Mouse (Mus musculus): ENCODE measurements around the gene Sv2b. TPM values are rescaled to one million over a fixed set of nuclear protein-coding genes. Genes with fewer than 3 reads are reported as not detected.

The Sv2b gene
- polyA plus RNA-seq, 1 experiment from 2014 or later = not detected

DNA sequence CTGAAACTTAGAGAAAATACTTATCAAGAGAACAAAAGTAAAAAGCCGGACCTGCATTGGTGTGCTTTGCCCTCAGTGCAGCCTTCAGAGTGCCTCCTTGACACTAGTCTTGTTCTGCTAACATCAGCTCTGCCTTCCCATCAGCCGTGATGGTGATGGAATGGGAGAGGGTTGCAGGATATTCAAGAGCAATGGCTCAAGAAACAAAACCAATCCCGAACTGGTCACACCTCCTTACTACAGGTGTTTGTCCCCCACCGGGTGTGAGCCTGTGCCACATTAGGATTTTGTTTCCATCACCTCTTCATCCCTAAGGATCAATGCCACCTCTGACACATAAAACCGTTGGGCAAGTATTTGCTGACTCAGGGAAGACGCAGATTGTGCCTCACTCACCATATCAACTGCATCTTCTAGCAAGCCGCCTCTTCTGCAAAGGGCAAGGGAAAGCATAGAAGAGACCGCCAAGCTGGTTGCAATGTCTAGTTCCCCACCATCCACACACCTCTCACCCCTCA is 1.4 kb downstream of the Sv2b start:
- Histone ChIP-seq H3K36me3 (ENCODE audit: inconsistent target) (no peaks in the 10 kb centered on the region), H3K79me2 (ENCODE audit: inconsistent target) (no peaks in the 10 kb centered on the region), H3K27ac (no peak overlapping the region), H3K4me3 (ENCODE audit: inconsistent target) (no peak overlapping the region)
- 72% methylated on average over 8 of the region's 8 CpGs for WGBS (ENCODE audit: missing documents)

GRCm38 (mm10) chr7:75305901-75306465 is 3.1 kb downstream of the Sv2b start:
- no peaks in the 10 kb centered on the region for H3K36me3 ChIP-seq (ENCODE audit: inconsistent target)
- no peak overlapping the region for H3K27ac ChIP-seq
- no peak overlapping the region for H3K4me3 ChIP-seq (ENCODE audit: inconsistent target)
- H3K79me2 ChIP-seq (ENCODE audit: inconsistent target) = no peaks in the 10 kb centered on the region
- WGBS (ENCODE audit: missing documents) = 59% methylated on average over 9 of the region's 9 CpGs

DNA sequence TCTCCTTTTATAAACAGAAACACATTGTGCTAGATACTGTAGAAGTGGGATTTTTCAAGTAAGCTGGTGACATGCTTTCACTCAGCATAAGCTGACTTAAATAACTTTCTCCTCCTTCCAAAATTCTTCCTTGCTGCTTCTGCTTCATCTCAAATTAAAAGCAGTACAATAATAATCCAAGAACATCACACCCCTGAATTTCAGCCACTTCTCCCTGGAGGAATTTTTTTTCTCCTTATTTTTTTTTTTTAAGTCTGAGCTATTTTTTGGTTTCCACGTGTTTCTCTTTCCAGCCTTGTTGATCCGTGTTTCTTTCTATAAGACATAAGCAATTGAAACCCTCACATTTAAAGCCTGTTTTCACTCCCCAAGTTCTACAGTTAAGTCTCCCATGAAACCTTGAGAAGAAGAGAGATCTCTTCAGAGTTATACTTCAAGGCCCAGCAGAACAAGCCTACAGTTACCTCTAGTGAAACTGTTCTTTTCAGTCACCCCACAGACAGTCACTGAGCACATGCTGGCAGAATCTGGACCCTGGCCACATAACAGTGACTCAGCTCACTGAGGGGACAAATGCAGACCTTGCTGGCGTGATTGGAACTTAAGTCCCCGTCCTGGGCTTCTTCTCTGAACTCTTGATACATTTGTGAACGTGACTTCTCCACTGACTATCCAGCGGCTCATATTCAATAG is 6.4 kb downstream of the Sv2b start:
- Histone ChIP-seq H3K27ac (no peak overlapping the region), H3K4me3 (ENCODE audit: inconsistent target) (no peak overlapping the region), H3K79me2 (ENCODE audit: inconsistent target) (no peaks in the 10 kb centered on the region), H3K36me3 (ENCODE audit: inconsistent target) (no peaks in the 10 kb centered on the region)
- WGBS (ENCODE audit: missing documents) = 40% methylated on average over 6 of the region's 6 CpGs

DNA sequence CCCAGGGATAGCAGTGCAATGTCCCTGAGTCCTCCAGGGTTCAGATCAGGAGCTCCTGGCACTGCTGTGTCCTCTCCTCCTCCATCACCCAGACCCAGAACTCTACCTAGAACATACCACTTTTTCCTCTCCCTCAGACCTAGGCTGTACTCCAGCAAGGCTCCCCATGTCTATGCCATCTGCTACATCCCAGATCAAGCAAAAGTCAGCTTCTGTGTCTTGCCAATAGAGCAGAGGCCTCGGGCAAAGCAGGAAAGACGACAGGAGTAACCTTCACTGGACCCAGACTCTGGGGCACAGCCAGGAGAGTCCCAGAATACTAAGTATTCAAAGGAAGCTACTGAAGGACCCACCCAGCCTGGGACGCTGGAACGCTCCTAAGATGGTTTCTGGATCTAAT is 9.8 kb downstream of the Sv2b start:
- Histone ChIP-seq H3K79me2 (ENCODE audit: inconsistent target) (no peaks in the 10 kb centered on the region), H3K27ac (no peak overlapping the region), H3K36me3 (ENCODE audit: inconsistent target) (no peaks in the 10 kb centered on the region), H3K4me3 (ENCODE audit: inconsistent target) (no peak overlapping the region)
- WGBS (ENCODE audit: missing documents) = 87% methylated on average over 4 of the region's 4 CpGs

DNA sequence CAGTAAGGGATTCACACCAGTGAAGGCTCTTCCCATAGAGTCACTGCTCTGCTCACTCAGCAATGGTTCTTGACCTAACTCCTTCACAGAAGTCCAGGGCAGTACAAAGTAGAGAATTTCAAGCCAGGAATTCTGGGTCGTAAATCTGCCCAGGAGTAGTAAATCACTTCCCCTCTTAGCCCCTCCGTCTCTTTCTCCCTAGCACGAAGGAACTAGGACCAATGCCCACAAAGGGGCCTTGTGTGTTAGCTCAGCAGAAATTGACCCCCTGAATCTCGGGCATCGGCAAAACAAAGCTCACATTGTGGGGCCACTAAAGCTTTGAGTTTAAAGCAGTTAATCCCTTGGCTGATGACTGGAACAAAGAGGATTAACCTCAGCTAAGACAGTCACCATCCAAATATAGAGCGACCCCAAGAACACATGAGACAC is 12.4 kb downstream of the Sv2b start:
- H3K4me3 ChIP-seq (ENCODE audit: inconsistent target) = no peak overlapping the region
- no peaks in the 10 kb centered on the region for H3K79me2 ChIP-seq (ENCODE audit: inconsistent target)
- H3K36me3 ChIP-seq (ENCODE audit: inconsistent target) = no peaks in the 10 kb centered on the region
- H3K27ac ChIP-seq = no peak overlapping the region
- 49% methylated on average over 6 of the region's 6 CpGs for WGBS (ENCODE audit: missing documents)

- Histone ChIP-seq H3K36me3 (ENCODE audit: inconsistent target) (no peaks in the 10 kb centered on the region), H3K27ac (no peak overlapping the region), H3K4me3 (ENCODE audit: inconsistent target) (no peak overlapping the region), H3K79me2 (ENCODE audit: inconsistent target) (no peaks in the 10 kb centered on the region)
- 70% methylated on average over 5 of the region's 5 CpGs for WGBS (ENCODE audit: missing documents)
These were observed 13.7 kb downstream of the Sv2b start for GRCm38 (mm10) chr7:75295228-75295865.

DNA sequence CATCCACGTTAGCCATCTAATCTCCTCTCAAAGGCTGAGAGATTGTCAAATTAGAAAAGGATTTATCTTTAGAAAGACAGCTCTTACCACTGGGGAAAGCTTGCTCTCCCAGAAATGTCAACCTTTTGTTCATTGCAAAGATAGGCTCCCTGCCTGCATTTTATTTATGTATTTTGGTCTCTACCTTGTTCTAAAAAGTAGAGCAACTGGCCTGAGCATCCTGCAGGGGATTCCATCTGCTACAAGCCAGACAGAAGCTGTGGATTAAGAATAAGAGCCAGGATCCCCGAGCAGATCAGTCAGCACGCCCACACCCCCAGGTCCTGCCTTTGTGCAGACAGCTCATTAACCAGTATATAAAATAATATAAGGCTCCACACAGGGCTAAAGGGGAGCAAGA is 16.8 kb downstream of the Sv2b start:
- H3K79me2 ChIP-seq (ENCODE audit: inconsistent target) = no peaks in the 10 kb centered on the region
- WGBS (ENCODE audit: missing documents) = 78% methylated on average over 3 of the region's 3 CpGs

DNA sequence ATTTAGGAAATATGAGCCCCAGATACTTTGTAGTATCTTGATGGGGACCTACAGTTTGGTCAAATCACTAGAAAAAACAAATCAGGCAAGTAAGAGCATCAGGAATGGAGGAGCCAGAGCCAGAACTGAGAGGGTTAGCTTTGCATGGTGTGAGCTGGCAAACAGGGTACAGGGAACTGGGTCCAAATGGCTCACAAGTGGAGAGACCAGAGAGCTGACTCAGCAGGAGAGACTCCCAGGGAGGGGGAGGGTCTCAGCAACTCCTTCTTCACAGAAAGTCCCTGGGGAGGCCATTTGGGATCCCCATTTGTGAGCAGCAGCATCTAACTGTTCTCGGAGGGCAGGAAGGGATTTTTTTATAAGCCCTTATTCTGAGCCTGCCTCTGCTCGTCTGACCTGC is 18.5 kb downstream of the Sv2b start:
- no peak overlapping the region for H3K4me3 ChIP-seq (ENCODE audit: inconsistent target)
- no peak overlapping the region for H3K27ac ChIP-seq
- 89% methylated on average over 2 of the region's 2 CpGs for WGBS (ENCODE audit: missing documents)
- no peaks in the 10 kb centered on the region for H3K79me2 ChIP-seq (ENCODE audit: inconsistent target)
- H3K36me3 ChIP-seq (ENCODE audit: inconsistent target) = no peaks in the 10 kb centered on the region

More for the DNA sequence above, 16.8 kb downstream of the Sv2b start:
- H3K4me3 ChIP-seq (ENCODE audit: inconsistent target) = no peak overlapping the region
- H3K36me3 ChIP-seq (ENCODE audit: inconsistent target) = no peaks in the 10 kb centered on the region
- no peak overlapping the region for H3K27ac ChIP-seq

DNA sequence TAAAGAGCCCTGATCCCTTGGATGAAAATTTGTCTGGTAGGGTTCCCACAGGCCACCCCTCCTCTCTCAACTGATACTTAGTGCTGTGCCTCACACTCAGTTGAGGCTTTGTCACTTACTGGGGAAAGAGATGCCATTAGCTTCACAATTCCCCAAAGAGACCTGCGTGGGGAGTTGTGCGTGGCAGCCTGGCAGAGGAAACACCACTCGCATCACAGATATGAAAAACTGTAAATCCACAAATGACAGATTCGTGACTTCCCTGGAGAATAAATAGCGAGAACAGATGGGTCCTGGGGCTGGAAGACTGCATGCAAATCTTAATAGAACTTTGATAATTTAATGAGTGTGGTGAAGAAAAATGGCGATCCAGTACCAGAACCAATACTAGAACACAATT is 21.8 kb downstream of the Sv2b start:
- Histone ChIP-seq H3K36me3 (ENCODE audit: inconsistent target) (no peaks in the 10 kb centered on the region), H3K27ac (no peak overlapping the region), H3K79me2 (ENCODE audit: inconsistent target) (no peaks in the 10 kb centered on the region), H3K4me3 (ENCODE audit: inconsistent target) (no peak overlapping the region)
- WGBS (ENCODE audit: missing documents) = 93% methylated on average over 6 of the region's 6 CpGs

- H3K4me3 ChIP-seq (ENCODE audit: inconsistent target) = no peak overlapping the region
- no peaks in the 10 kb centered on the region for H3K36me3 ChIP-seq (ENCODE audit: inconsistent target)
- no peak overlapping the region for H3K27ac ChIP-seq
- H3K79me2 ChIP-seq (ENCODE audit: inconsistent target) = no peaks in the 10 kb centered on the region
- WGBS (ENCODE audit: missing documents) = 38% methylated on average over 3 of the region's 3 CpGs
These were observed 26.1 kb downstream of the Sv2b start for GRCm38 (mm10) chr7:75282951-75283350.

DNA sequence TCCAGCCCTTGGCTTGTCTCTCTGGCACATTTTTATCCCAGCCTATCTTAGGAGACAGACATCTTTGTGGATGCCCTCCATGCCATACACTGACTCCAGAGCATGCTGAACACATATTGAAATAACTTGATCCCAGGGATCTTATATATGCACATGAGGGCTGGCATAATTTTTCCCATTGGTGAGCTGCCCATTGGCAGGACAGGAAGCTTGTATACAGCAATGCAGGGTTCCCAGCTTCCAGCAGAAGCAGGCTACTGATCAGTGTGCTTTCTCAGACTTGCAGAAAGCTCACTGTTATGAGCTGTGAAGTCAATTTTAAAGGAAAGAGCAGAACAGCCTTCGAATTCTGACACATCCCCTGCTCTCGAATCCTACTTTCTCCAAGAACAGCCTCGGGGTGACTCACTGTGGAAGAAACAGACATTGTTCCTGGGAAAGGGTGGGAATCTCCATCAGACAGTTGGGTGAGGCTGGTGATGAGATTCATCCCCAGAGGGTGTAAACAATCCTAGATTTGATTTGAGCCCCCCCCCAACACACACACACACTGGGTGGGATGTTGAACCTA is 26.9 kb downstream of the Sv2b start:
- no peak overlapping the region for H3K27ac ChIP-seq
- WGBS (ENCODE audit: missing documents) = 78% methylated on average over 3 of the region's 3 CpGs
- H3K79me2 ChIP-seq (ENCODE audit: inconsistent target) = no peaks in the 10 kb centered on the region
- H3K36me3 ChIP-seq (ENCODE audit: inconsistent target) = no peaks in the 10 kb centered on the region
- no peak overlapping the region for H3K4me3 ChIP-seq (ENCODE audit: inconsistent target)

- Histone ChIP-seq H3K4me3 (ENCODE audit: inconsistent target) (no peak overlapping the region), H3K36me3 (ENCODE audit: inconsistent target) (no peaks in the 10 kb centered on the region), H3K27ac (no peak overlapping the region), H3K79me2 (ENCODE audit: inconsistent target) (no peaks in the 10 kb centered on the region)
- 80% methylated on average over 4 of the region's 4 CpGs for WGBS (ENCODE audit: missing documents)
These were observed 28.0 kb downstream of the Sv2b start for GRCm38 (mm10) chr7:75281106-75281505.

GRCm38 (mm10) chr7:75277847-75278246 is 31.2 kb downstream of the Sv2b start:
- WGBS (ENCODE audit: missing documents) = 54% methylated on average over 3 of the region's 3 CpGs
- Histone ChIP-seq H3K27ac (no peak overlapping the region), H3K79me2 (ENCODE audit: inconsistent target) (no peaks in the 10 kb centered on the region), H3K4me3 (ENCODE audit: inconsistent target) (no peak overlapping the region), H3K36me3 (ENCODE audit: inconsistent target) (no peaks in the 10 kb centered on the region)

GRCm38 (mm10) chr7:75276739-75277138 is 32.3 kb downstream of the Sv2b start:
- Histone ChIP-seq H3K27ac (no peak overlapping the region), H3K4me3 (ENCODE audit: inconsistent target) (no peak overlapping the region), H3K36me3 (ENCODE audit: inconsistent target) (no peaks in the 10 kb centered on the region), H3K79me2 (ENCODE audit: inconsistent target) (no peaks in the 10 kb centered on the region)

GRCm38 (mm10) chr7:75274518-75274917 is 34.5 kb downstream of the Sv2b start:
- 88% methylated on average over 3 of the region's 3 CpGs for WGBS (ENCODE audit: missing documents)
- Histone ChIP-seq H3K27ac (no peak overlapping the region), H3K79me2 (ENCODE audit: inconsistent target) (no peaks in the 10 kb centered on the region), H3K36me3 (ENCODE audit: inconsistent target) (no peaks in the 10 kb centered on the region), H3K4me3 (ENCODE audit: inconsistent target) (no peak overlapping the region)
